Mouse (Mus musculus): ENCODE results near the gene 4922502D21Rik. TPM values are rescaled to one million over a fixed set of nuclear protein-coding genes. Genes with fewer than 3 reads are reported as not detected.

4922502D21Rik gene
- polyA plus RNA-seq, 1 experiment from 2014 or later, result not detected

- no peak for ATAC-seq (replicated peaks; ENCODE audit: low FRiP score)
- no peak overlapping the region for H3K9ac ChIP-seq (ENCODE audit: low read length)
- no peaks in the 10 kb centered on the region for H3K9me3 ChIP-seq (ENCODE audit: control insufficient read depth, low read length)
- no peaks in the 10 kb centered on the region for H3K4me1 ChIP-seq (replicated peaks; ENCODE audit: control insufficient read depth, insufficient read depth, low read length)
- H3K36me3 ChIP-seq (ENCODE audit: control insufficient read depth, insufficient read depth, low read length), result no peaks in the 10 kb centered on the region
- WGBS, result 77% methylated on average over 4 of the region's 4 CpGs
- H3K4me3 ChIP-seq (ENCODE audit: low read depth, low read length), result no peak overlapping the region
- H3K27ac ChIP-seq (ENCODE audit: low read depth, low read length), result no peak overlapping the region
- H3K4me2 ChIP-seq (ENCODE audit: low read depth, low read length, severe bottlenecking), result no peak overlapping the region
- no peak for DNase-seq (ENCODE audit: low spot score)
- no peaks in the 10 kb centered on the region for H3K27me3 ChIP-seq (ENCODE audit: control insufficient read depth, insufficient read depth, low read length)
Observed at GRCm38 (mm10) chr6:129319331-129319730, 12.3 kb downstream of the 4922502D21Rik start.

GRCm38 (mm10) chr6:129318395-129318794 lies 13.2 kb downstream of the 4922502D21Rik start:
- ATAC-seq (replicated peaks; ENCODE audit: low FRiP score), result no peak
- Histone ChIP-seq H3K4me2 (ENCODE audit: low read depth, low read length, severe bottlenecking) (no peak overlapping the region), H3K27me3 (ENCODE audit: control insufficient read depth, insufficient read depth, low read length) (no peaks in the 10 kb centered on the region), H3K36me3 (ENCODE audit: control insufficient read depth, insufficient read depth, low read length) (no peaks in the 10 kb centered on the region), H3K4me3 (ENCODE audit: low read depth, low read length) (no peak overlapping the region), H3K9me3 (ENCODE audit: control insufficient read depth, low read length) (no peaks in the 10 kb centered on the region), H3K4me1 (replicated peaks; ENCODE audit: control insufficient read depth, insufficient read depth, low read length) (no peaks in the 10 kb centered on the region), H3K9ac (ENCODE audit: low read length) (no peak overlapping the region), H3K27ac (ENCODE audit: low read depth, low read length) (no peak overlapping the region)
- 54% methylated on average over 1 of the region's 1 CpGs for WGBS
- no peak for DNase-seq (ENCODE audit: low spot score)

- Histone ChIP-seq H3K36me3 (ENCODE audit: control insufficient read depth, insufficient read depth, low read length) (no peaks in the 10 kb centered on the region), H3K4me3 (ENCODE audit: low read depth, low read length) (no peak overlapping the region), H3K9ac (ENCODE audit: low read length) (no peak overlapping the region), H3K27me3 (ENCODE audit: control insufficient read depth, insufficient read depth, low read length) (no peaks in the 10 kb centered on the region), H3K4me2 (ENCODE audit: low read depth, low read length, severe bottlenecking) (no peak overlapping the region), H3K27ac (ENCODE audit: low read depth, low read length) (no peak overlapping the region), H3K9me3 (ENCODE audit: control insufficient read depth, low read length) (no peaks in the 10 kb centered on the region), H3K4me1 (replicated peaks; ENCODE audit: control insufficient read depth, insufficient read depth, low read length) (no peaks in the 10 kb centered on the region)
- WGBS, result 84% methylated on average over 2 of the region's 2 CpGs
- no peak for ATAC-seq (replicated peaks; ENCODE audit: low FRiP score)
- no peak for DNase-seq (ENCODE audit: low spot score)
Observed at GRCm38 (mm10) chr6:129316463-129316862, 15.1 kb downstream of the 4922502D21Rik start.

- Histone ChIP-seq H3K4me1 (replicated peaks; ENCODE audit: control insufficient read depth, insufficient read depth, low read length) (no peaks in the 10 kb centered on the region), H3K27ac (ENCODE audit: low read depth, low read length) (no peak overlapping the region), H3K9ac (ENCODE audit: low read length) (no peak overlapping the region), H3K9me3 (ENCODE audit: control insufficient read depth, low read length) (no peaks in the 10 kb centered on the region), H3K4me3 (ENCODE audit: low read depth, low read length) (no peak overlapping the region), H3K36me3 (ENCODE audit: control insufficient read depth, insufficient read depth, low read length) (no peaks in the 10 kb centered on the region), H3K27me3 (ENCODE audit: control insufficient read depth, insufficient read depth, low read length) (no peaks in the 10 kb centered on the region), H3K4me2 (ENCODE audit: low read depth, low read length, severe bottlenecking) (no peak overlapping the region)
- ATAC-seq (replicated peaks; ENCODE audit: low FRiP score) (no peak), DNase-seq (ENCODE audit: low spot score) (no peak)
- WGBS, result 94% methylated on average over 1 of the region's 1 CpGs
Observed at GRCm38 (mm10) chr6:129315698-129316097, 15.9 kb downstream of the 4922502D21Rik start.

GRCm38 (mm10) chr6:129314655-129315168 lies 16.9 kb downstream of the 4922502D21Rik start:
- Histone ChIP-seq H3K9ac (ENCODE audit: low read length) (no peak overlapping the region), H3K9me3 (ENCODE audit: control insufficient read depth, low read length) (no peaks in the 10 kb centered on the region), H3K4me2 (ENCODE audit: low read depth, low read length, severe bottlenecking) (no peak overlapping the region), H3K4me1 (replicated peaks; ENCODE audit: control insufficient read depth, insufficient read depth, low read length) (no peaks in the 10 kb centered on the region), H3K27ac (ENCODE audit: low read depth, low read length) (no peak overlapping the region), H3K27me3 (ENCODE audit: control insufficient read depth, insufficient read depth, low read length) (no peaks in the 10 kb centered on the region), H3K4me3 (ENCODE audit: low read depth, low read length) (no peak overlapping the region), H3K36me3 (ENCODE audit: control insufficient read depth, insufficient read depth, low read length) (no peaks in the 10 kb centered on the region)
- no peak for ATAC-seq (replicated peaks; ENCODE audit: low FRiP score)
- 84% methylated on average over 3 of the region's 3 CpGs for WGBS
- DNase-seq (ENCODE audit: low spot score), result no peak

GRCm38 (mm10) chr6:129312499-129312898 lies 19.1 kb downstream of the 4922502D21Rik start:
- DNase-seq (ENCODE audit: low spot score) (no peak), ATAC-seq (replicated peaks; ENCODE audit: low FRiP score) (no peak)
- Histone ChIP-seq H3K36me3 (ENCODE audit: control insufficient read depth, insufficient read depth, low read length) (no peaks in the 10 kb centered on the region), H3K27ac (ENCODE audit: low read depth, low read length) (no peak overlapping the region), H3K4me3 (ENCODE audit: low read depth, low read length) (no peak overlapping the region), H3K9ac (ENCODE audit: low read length) (no peak overlapping the region), H3K4me1 (replicated peaks; ENCODE audit: control insufficient read depth, insufficient read depth, low read length) (no peaks in the 10 kb centered on the region), H3K9me3 (ENCODE audit: control insufficient read depth, low read length) (no peaks in the 10 kb centered on the region), H3K4me2 (ENCODE audit: low read depth, low read length, severe bottlenecking) (no peak overlapping the region), H3K27me3 (ENCODE audit: control insufficient read depth, insufficient read depth, low read length) (no peaks in the 10 kb centered on the region)
- WGBS, result 80% methylated on average over 3 of the region's 3 CpGs

GRCm38 (mm10) chr6:129304180-129304579 lies 27.4 kb downstream of the 4922502D21Rik start:
- no peak for ATAC-seq (replicated peaks; ENCODE audit: low FRiP score)
- H3K4me3 ChIP-seq (ENCODE audit: low read depth, low read length), result no peak overlapping the region
- no peaks in the 10 kb centered on the region for H3K9me3 ChIP-seq (ENCODE audit: control insufficient read depth, low read length)
- H3K9ac ChIP-seq (ENCODE audit: low read length), result no peak overlapping the region
- no peaks in the 10 kb centered on the region for H3K36me3 ChIP-seq (ENCODE audit: control insufficient read depth, insufficient read depth, low read length)
- H3K4me1 ChIP-seq (replicated peaks; ENCODE audit: control insufficient read depth, insufficient read depth, low read length), result no peaks in the 10 kb centered on the region
- no peak overlapping the region for H3K27ac ChIP-seq (ENCODE audit: low read depth, low read length)
- H3K4me2 ChIP-seq (ENCODE audit: low read depth, low read length, severe bottlenecking), result no peak overlapping the region
- WGBS, result 79% methylated on average over 1 of the region's 1 CpGs
- no peak for DNase-seq (ENCODE audit: low spot score)
- no peaks in the 10 kb centered on the region for H3K27me3 ChIP-seq (ENCODE audit: control insufficient read depth, insufficient read depth, low read length)

GRCm38 (mm10) chr6:129288708-129289107 lies 42.9 kb downstream of the 4922502D21Rik start:
- H3K9me3 ChIP-seq (ENCODE audit: control insufficient read depth, low read length), result no peaks in the 10 kb centered on the region
- DNase-seq (ENCODE audit: low spot score) (no peak), ATAC-seq (replicated peaks; ENCODE audit: low FRiP score) (no peak)
- H3K4me2 ChIP-seq (ENCODE audit: low read depth, low read length, severe bottlenecking), result no peak overlapping the region
- no peak overlapping the region for H3K9ac ChIP-seq (ENCODE audit: low read length)
- no peaks in the 10 kb centered on the region for H3K36me3 ChIP-seq (ENCODE audit: control insufficient read depth, insufficient read depth, low read length)
- no peaks in the 10 kb centered on the region for H3K4me1 ChIP-seq (replicated peaks; ENCODE audit: control insufficient read depth, insufficient read depth, low read length)
- no peak overlapping the region for H3K27ac ChIP-seq (ENCODE audit: low read depth, low read length)
- H3K27me3 ChIP-seq (ENCODE audit: control insufficient read depth, insufficient read depth, low read length), result no peaks in the 10 kb centered on the region
- no peak overlapping the region for H3K4me3 ChIP-seq (ENCODE audit: low read depth, low read length)

GRCm38 (mm10) chr6:129284384-129285104 lies 47.1 kb downstream of the 4922502D21Rik start:
- ATAC-seq (replicated peaks; ENCODE audit: low FRiP score) (no peak), DNase-seq (ENCODE audit: low spot score) (no peak)
- Histone ChIP-seq H3K9me3 (ENCODE audit: control insufficient read depth, low read length) (no peaks in the 10 kb centered on the region), H3K36me3 (ENCODE audit: control insufficient read depth, insufficient read depth, low read length) (no peaks in the 10 kb centered on the region), H3K4me2 (ENCODE audit: low read depth, low read length, severe bottlenecking) (no peak overlapping the region), H3K4me3 (ENCODE audit: low read depth, low read length) (no peak overlapping the region), H3K27me3 (ENCODE audit: control insufficient read depth, insufficient read depth, low read length) (no peaks in the 10 kb centered on the region), H3K9ac (ENCODE audit: low read length) (no peak overlapping the region), H3K4me1 (replicated peaks; ENCODE audit: control insufficient read depth, insufficient read depth, low read length) (no peaks in the 10 kb centered on the region), H3K27ac (ENCODE audit: low read depth, low read length) (no peak overlapping the region)
- 85% methylated on average over 7 of the region's 7 CpGs for WGBS

Data from forebrain, embryonic 11.5 days (tissue).